Mouse (Mus musculus): ENCODE results near the gene Appl2. TPM values are rescaled to one million over a fixed set of nuclear protein-coding genes. Genes with fewer than 3 reads are reported as not detected.

Gene Appl2
- polyA plus RNA-seq, 1 experiment = 102 TPM

GRCm38 (mm10) chr10:83632806-83633374 is 15.6 kb downstream of the Appl2 start:
- no peak for DNase-seq (ENCODE audit: extremely low spot score in 1 of 2, low spot score in 1 of 2)

- DNase-seq (ENCODE audit: extremely low spot score in 1 of 2, low spot score in 1 of 2) = no peak
Measured at GRCm38 (mm10) chr10:83631775-83632174, 16.8 kb downstream of the Appl2 start.

- peak; percentile 29 to 47 for DNase-seq (ENCODE audit: extremely low spot score in 1 of 2, low spot score in 1 of 2)
Measured at GRCm38 (mm10) chr10:83630899-83631298, 17.6 kb downstream of the Appl2 start.

- DNase-seq (ENCODE audit: extremely low spot score in 1 of 2, low spot score in 1 of 2) = no peak
Measured at GRCm38 (mm10) chr10:83629878-83630277, 18.7 kb downstream of the Appl2 start.

GRCm38 (mm10) chr10:83629190-83629781 is 19.3 kb downstream of the Appl2 start:
- DNase-seq (ENCODE audit: extremely low spot score in 1 of 2, low spot score in 1 of 2) = no peak

GRCm38 (mm10) chr10:83628241-83628640 is 20.3 kb downstream of the Appl2 start:
- DNase-seq (ENCODE audit: extremely low spot score in 1 of 2, low spot score in 1 of 2) = no peak

- DNase-seq (ENCODE audit: extremely low spot score in 1 of 2, low spot score in 1 of 2) = no peak
Measured at GRCm38 (mm10) chr10:83627113-83627687, 21.3 kb downstream of the Appl2 start.

- no peak for DNase-seq (ENCODE audit: extremely low spot score in 1 of 2, low spot score in 1 of 2)
Measured at GRCm38 (mm10) chr10:83624841-83625240, 23.7 kb downstream of the Appl2 start.

GRCm38 (mm10) chr10:83624065-83624464 is 24.5 kb downstream of the Appl2 start:
- DNase-seq (ENCODE audit: extremely low spot score in 1 of 2, low spot score in 1 of 2) = no peak

GRCm38 (mm10) chr10:83620350-83621055 is 28.0 kb downstream of the Appl2 start:
- no peak for DNase-seq (ENCODE audit: extremely low spot score in 1 of 2, low spot score in 1 of 2)

GRCm38 (mm10) chr10:83618819-83619440 is 29.6 kb downstream of the Appl2 start:
- peak in 1 of 2 experiments; percentile 19 for DNase-seq (ENCODE audit: extremely low spot score in 1 of 2, low spot score in 1 of 2)

- no peak for DNase-seq (ENCODE audit: extremely low spot score in 1 of 2, low spot score in 1 of 2)
Measured at GRCm38 (mm10) chr10:83617366-83617765, 31.2 kb downstream of the Appl2 start.

- DNase-seq (ENCODE audit: extremely low spot score in 1 of 2, low spot score in 1 of 2) = no peak
Measured at GRCm38 (mm10) chr10:83612648-83613215, 35.8 kb downstream of the Appl2 start.

- no peak for DNase-seq (ENCODE audit: extremely low spot score in 1 of 2, low spot score in 1 of 2)
Measured at GRCm38 (mm10) chr10:83611863-83612262, 36.7 kb downstream of the Appl2 start.

- no peak for DNase-seq (ENCODE audit: extremely low spot score in 1 of 2, low spot score in 1 of 2)
Measured at GRCm38 (mm10) chr10:83610518-83610917, 38.0 kb downstream of the Appl2 start.

GRCm38 (mm10) chr10:83608596-83608995 is 39.9 kb downstream of the Appl2 start:
- DNase-seq (ENCODE audit: extremely low spot score in 1 of 2, low spot score in 1 of 2) = no peak

- DNase-seq (ENCODE audit: extremely low spot score in 1 of 2, low spot score in 1 of 2) = no peak
Measured at GRCm38 (mm10) chr10:83607111-83607510, 41.4 kb downstream of the Appl2 start.

GRCm38 (mm10) chr10:83605637-83606183 is 42.8 kb downstream of the Appl2 start:
- no peak for DNase-seq (ENCODE audit: extremely low spot score in 1 of 2, low spot score in 1 of 2)

GRCm38 (mm10) chr10:83603956-83604564 is 44.5 kb downstream of the Appl2 start:
- no peak for DNase-seq (ENCODE audit: extremely low spot score in 1 of 2, low spot score in 1 of 2)

GRCm38 (mm10) chr10:83600650-83601049 is 47.9 kb downstream of the Appl2 start:
- peak in 1 of 2 experiments; percentile 13 for DNase-seq (ENCODE audit: extremely low spot score in 1 of 2, low spot score in 1 of 2)

All from frontal cortex, adult 2 months (tissue).